Mouse (Mus musculus): ENCODE results near the gene Idh2. TPM values are rescaled to one million over a fixed set of nuclear protein-coding genes. Genes with fewer than 3 reads are reported as not detected.

The Idh2 gene
- polyA plus RNA-seq, 1 experiment = 116 TPM

DNA sequence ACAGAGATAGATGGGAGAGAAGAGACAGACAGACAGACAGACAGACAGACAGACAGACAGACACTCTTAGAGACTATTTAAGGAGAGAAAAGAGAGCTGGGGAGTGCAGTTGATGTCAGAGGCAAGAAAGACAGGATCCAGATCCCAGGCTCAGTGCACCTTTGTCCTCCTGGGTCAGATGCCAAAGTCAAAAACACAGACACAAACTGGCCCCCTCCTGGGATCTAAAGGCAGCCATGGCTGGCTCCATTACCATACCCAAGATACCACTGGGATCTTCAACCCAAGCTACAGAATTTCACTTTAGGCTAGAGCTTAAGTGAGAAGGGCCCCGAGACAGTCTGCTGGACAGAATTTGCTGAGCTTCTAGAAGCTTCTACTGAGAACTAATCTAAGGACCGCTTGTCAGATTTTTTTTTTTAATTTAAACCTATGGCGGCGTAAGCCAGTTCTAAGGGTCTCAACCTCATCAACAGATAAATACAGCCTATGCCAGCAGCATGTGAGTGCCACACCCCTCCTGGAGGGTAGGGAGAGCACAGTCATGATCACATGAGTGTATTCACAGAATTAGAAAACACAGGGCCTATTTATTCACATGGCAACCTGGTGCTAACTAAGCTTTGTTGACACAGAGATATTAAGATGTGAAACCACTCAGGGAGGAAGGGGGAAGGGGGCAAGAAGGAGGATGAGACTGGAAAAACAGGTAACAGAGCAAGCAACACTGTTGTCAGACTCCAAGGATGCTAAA is 9.4 kb downstream of the Idh2 start:
- H3K4me1 ChIP-seq (ENCODE audit: control insufficient read depth, insufficient read depth, low read length) = no peaks in the 10 kb centered on the region
- TF ChIP-seq CTCF (IDR thresholded peaks at IDR 0.05; ENCODE audit: borderline replicate concordance, insufficient read depth, low read length) = no peak
- no peak for TF ChIP-seq POLR2A (IDR thresholded peaks at IDR 0.05; ENCODE audit: low read depth, low read length)
- H3K27ac ChIP-seq (ENCODE audit: insufficient read depth, low read length) = no peak overlapping the region

DNA sequence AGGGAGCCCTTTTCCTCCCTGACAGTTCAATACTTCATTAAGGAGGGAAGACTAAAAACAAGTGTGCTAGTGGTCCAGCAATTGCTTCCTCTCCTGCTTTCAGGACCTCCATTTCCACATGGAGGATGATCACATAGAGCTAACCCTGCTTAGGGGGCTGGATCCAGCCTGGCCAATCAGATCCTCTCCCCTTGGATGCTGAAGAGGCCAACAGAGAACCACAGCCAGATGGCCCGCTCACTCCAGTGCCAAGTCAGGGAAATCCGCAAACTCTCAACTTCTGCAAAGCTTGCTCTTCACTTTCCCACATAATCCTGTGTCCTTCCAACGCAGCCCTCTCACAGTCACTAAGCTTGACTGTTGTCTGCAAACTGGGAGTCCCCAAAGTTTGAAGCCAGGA is 11.9 kb downstream of the Idh2 start:
- no peaks in the 10 kb centered on the region for H3K4me1 ChIP-seq (ENCODE audit: control insufficient read depth, insufficient read depth, low read length)
- TF ChIP-seq POLR2A (IDR thresholded peaks at IDR 0.05; ENCODE audit: low read depth, low read length) = no peak
- no peak for TF ChIP-seq CTCF (IDR thresholded peaks at IDR 0.05; ENCODE audit: borderline replicate concordance, insufficient read depth, low read length)
- no peak overlapping the region for H3K27ac ChIP-seq (ENCODE audit: insufficient read depth, low read length)
- no peak overlapping the region for H3K4me3 ChIP-seq (ENCODE audit: insufficient read depth, low read length)

More for the DNA sequence above, 9.4 kb downstream of the Idh2 start:
- no peak overlapping the region for H3K4me3 ChIP-seq (ENCODE audit: insufficient read depth, low read length)

DNA sequence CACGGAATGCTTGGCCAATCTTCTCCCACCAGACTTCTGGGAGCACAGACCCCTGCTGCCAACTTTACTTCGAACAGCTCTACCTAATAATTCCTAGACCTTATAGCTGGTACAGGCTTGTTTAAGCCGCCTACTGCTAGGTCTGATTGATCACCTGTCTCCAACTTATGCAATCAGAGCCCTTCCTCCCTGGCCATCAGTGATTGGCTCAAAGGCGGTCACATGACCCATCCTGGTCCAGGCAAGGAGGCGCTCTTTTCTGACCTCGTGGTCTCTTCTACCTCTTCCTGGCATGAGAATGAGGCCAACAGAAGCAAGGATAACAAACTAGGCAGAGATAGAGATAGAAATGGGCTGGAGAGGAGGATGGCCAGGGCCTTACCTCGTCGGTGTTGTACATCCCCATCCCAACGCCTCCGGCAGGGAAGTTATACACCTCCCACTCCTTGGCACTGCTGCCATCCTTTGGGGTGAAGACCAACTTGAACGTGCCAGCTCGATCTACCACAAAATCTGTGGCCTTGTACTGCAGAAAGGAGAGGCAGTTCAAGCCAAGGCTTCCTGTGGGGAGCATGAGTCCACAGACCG is 16.7 kb downstream of the Idh2 start:
- no peak overlapping the region for H3K4me3 ChIP-seq (ENCODE audit: insufficient read depth, low read length)
- TF ChIP-seq CTCF (IDR thresholded peaks at IDR 0.05; ENCODE audit: borderline replicate concordance, insufficient read depth, low read length) = no peak
- TF ChIP-seq POLR2A (IDR thresholded peaks at IDR 0.05; ENCODE audit: low read depth, low read length) = no peak
- no peak overlapping the region for H3K27ac ChIP-seq (ENCODE audit: insufficient read depth, low read length)
- H3K4me1 ChIP-seq (ENCODE audit: control insufficient read depth, insufficient read depth, low read length) = no peaks in the 10 kb centered on the region

DNA sequence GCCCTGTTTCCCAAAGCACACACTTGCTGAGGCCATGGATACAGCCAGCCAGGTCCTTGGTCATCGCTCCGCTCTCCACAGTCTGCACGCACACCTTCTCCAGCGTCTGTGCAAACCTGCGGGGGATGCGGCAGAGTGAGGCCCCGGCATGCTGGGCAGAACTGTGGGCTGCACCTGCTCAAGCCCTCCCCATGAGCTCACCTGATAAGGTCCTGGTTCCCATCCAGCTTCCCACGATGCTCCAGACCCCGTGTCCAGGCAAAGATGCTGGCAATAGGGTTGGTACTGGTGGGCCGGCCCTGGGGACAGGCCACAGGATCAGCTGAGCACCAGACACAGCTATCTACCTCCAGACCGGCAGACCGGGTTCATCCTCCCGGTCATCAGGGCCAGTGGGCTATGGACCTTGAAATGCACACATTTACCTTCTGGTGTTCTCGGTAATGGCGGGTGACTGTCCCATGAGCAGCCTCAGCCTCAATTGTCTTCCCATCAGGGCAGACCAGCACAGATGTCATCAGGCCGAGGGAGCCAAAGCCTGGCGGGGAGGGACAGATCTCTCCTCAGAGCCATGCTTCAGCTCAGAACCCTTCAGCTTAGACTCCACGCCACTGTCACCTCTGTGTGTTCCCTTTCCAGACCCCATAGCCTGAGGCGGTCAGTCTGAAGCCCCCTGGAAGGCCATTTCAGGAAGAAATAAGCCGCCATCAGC is 19.4 kb downstream of the Idh2 start:
- Histone ChIP-seq H3K4me1 (ENCODE audit: control insufficient read depth, insufficient read depth, low read length) (peaks cover 11% of the 10 kb centered on the region; the same call in 1 of the 2 replicates), H3K4me3 (ENCODE audit: insufficient read depth, low read length) (no peak overlapping the region), H3K27ac (ENCODE audit: insufficient read depth, low read length) (no peak overlapping the region)
- TF ChIP-seq CTCF (IDR thresholded peaks at IDR 0.05; ENCODE audit: borderline replicate concordance, insufficient read depth, low read length) = no peak
- no peak for TF ChIP-seq POLR2A (IDR thresholded peaks at IDR 0.05; ENCODE audit: low read depth, low read length)

DNA sequence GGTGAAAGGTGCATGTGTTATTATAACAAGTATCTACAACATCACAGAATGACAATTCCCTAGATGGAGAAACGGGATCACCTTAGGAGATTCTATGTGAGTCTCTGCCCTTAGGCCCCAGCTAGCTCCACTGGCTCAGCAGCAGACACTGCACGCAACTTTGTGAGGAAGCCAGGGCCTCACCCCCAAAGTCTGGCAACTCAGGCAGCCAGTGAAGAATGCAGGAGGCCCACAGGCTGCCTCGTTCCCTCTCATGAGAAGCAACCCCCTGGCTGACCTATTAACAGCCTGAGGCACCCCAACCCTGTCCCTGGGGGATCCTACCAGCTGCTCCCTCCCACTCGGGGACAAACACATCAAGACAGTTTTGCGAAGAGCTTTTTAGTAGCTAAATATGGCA is 20.7 kb downstream of the Idh2 start:
- Histone ChIP-seq H3K4me3 (ENCODE audit: insufficient read depth, low read length) (no peak overlapping the region), H3K4me1 (ENCODE audit: control insufficient read depth, insufficient read depth, low read length) (peaks cover 11% of the 10 kb centered on the region; the same call in 1 of the 2 replicates), H3K27ac (ENCODE audit: insufficient read depth, low read length) (no peak overlapping the region)
- TF ChIP-seq POLR2A (IDR thresholded peaks at IDR 0.05; ENCODE audit: low read depth, low read length) = no peak
- TF ChIP-seq CTCF (IDR thresholded peaks at IDR 0.05; ENCODE audit: borderline replicate concordance, insufficient read depth, low read length) = no peak

DNA sequence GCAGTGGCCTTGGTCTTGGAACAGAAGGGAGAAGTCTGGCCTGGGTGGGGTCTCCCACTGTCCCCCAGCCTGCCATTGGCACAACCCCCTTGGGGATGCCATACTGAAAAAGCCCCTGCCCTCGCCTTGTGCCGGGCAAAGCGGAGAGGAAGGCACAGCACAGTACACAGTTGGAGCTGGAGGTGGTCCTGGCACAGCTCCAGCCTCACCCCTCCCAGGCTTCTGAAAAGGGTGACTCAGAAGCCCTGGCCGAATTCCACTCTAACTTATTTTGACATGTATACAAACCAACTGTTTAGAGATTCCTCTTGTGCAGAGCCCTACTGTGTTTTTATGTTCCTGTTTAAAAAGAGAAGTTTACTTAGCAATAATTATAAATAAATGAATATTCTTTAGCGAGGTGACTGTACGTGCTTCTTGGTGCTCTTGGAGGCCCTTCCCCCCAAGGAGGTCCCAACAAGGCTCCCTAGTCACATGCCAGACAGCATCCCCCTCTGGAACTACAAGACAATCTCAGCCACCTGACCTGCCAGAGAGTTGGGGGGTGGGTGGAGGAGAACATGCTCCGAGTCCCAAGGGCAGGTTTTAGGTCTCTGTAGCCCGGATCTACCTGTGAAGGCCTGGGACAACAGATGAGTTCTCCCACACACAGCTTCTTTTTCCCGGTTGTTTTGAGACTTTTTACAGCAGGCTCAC is 22.7 kb downstream of the Idh2 start:
- Histone ChIP-seq H3K4me1 (ENCODE audit: control insufficient read depth, insufficient read depth, low read length) (peaks cover 11% of the 10 kb centered on the region; the same call in 1 of the 2 replicates), H3K4me3 (ENCODE audit: insufficient read depth, low read length) (no peak overlapping the region), H3K27ac (ENCODE audit: insufficient read depth, low read length) (0 out of 2 replicates have a peak overlapping the region, but pooled peaks have one; percentile 12)
- TF ChIP-seq POLR2A (IDR thresholded peaks at IDR 0.05; ENCODE audit: low read depth, low read length) (no peak), CTCF (IDR thresholded peaks at IDR 0.05; ENCODE audit: borderline replicate concordance, insufficient read depth, low read length) (no peak)

DNA sequence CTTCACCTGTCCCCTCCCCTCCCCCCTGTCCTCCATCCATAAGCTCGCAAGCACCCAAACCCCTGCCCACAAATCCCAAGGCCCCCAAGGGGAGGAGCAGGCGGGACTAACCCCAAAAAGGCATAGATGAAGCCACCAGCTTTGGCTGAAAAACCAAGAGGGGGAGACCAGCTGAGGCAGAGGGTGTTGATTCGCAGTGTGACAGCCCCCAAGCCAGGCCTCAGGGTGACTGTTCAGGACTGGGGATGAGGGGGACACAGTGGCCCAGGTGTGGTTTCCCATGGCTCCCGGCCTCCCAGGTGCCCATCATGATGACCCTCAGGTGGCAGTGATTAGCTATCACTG is 23.4 kb downstream of the Idh2 start:
- no peak for TF ChIP-seq CTCF (IDR thresholded peaks at IDR 0.05; ENCODE audit: borderline replicate concordance, insufficient read depth, low read length)
- no peak for TF ChIP-seq POLR2A (IDR thresholded peaks at IDR 0.05; ENCODE audit: low read depth, low read length)
- no peak overlapping the region for H3K4me3 ChIP-seq (ENCODE audit: insufficient read depth, low read length)
- H3K4me1 ChIP-seq (ENCODE audit: control insufficient read depth, insufficient read depth, low read length) = peaks cover 11% of the 10 kb centered on the region; the same call in 1 of the 2 replicates
- H3K27ac ChIP-seq (ENCODE audit: insufficient read depth, low read length) = 0 out of 2 replicates have a peak overlapping the region, but pooled peaks have one; percentile 12

DNA sequence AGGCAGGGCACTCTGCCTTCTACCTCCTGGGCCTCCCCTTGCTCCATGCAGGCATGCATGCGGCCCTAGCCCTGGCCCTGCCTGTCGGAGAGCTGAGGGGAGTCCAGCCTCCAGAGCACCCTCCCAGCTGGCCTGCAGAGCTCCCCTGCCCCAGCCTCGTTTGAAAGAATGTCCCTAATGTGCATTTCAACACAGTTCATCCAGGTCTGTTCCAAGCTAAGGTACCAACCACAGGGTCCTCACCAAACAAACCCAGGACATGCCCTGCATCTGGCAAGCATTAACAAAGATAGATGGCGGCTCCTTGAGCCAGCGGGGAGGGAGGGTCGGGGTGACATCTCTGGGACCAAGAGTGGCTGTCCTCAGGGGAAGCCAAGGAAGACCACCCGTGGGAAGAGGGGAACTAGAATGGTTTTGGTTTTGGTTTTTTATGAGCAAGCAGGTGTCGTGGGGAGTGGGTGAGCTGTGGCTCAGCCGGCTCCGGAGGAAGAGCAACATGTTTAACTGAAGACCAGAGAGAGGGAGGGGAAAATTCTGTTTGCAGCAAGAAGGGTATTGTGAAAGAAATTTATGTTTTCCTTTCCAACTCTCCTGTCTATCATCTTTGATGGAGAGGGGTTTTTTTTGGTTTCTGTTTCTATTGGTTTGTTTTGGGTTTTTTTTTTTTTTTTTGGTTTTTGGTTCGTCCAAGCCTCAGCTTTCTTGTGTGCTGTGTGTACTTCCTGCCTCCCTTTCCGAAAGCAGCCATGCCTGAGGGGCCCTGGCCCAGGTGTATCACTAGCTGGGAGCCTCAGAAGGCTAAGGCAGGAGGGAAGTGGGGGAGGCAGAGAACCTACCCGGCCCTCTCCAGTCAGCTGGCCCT is 24.0 kb downstream of the Idh2 start:
- TF ChIP-seq POLR2A (IDR thresholded peaks at IDR 0.05; ENCODE audit: low read depth, low read length) (no peak), CTCF (IDR thresholded peaks at IDR 0.05; ENCODE audit: borderline replicate concordance, insufficient read depth, low read length) (no peak)
- Histone ChIP-seq H3K27ac (ENCODE audit: insufficient read depth, low read length) (no peak overlapping the region), H3K4me1 (ENCODE audit: control insufficient read depth, insufficient read depth, low read length) (peaks cover 11% of the 10 kb centered on the region; the same call in 1 of the 2 replicates), H3K4me3 (ENCODE audit: insufficient read depth, low read length) (no peak overlapping the region)

Measured in embryonic fibroblast, embryonic 13.5 days (primary cell).